Mouse (Mus musculus) R1 (cell line): ENCODE measurements around the gene Slc5a1.

Experiments used
- DNase-seq: peaks from one replicate; pipeline ENCODE4 v3.0.0-alpha.2; 2018; ENCODE audit warnings: low read depth, low spot score

The Slc5a1 gene

GRCm38 (mm10) chr5:33104025-33104481 lies at the start of gene Slc5a1:
Gene Slc5a1 (plus strand): TSS chr5:33104219.
- peak; percentile 25 for DNase-seq

GRCm38 (mm10) chr5:33056126-33056765 lies 47.8 kb upstream of the Slc5a1 start:
- no peak for DNase-seq

GRCm38 (mm10) chr5:33070071-33070470 lies 33.9 kb upstream of the Slc5a1 start:
- no peak for DNase-seq

- DNase-seq: no peak
Measured at GRCm38 (mm10) chr5:33076490-33077191, 27.4 kb upstream of the Slc5a1 start.

GRCm38 (mm10) chr5:33082896-33083295 lies 21.1 kb upstream of the Slc5a1 start:
- DNase-seq: no peak

GRCm38 (mm10) chr5:33084599-33084998 lies 19.4 kb upstream of the Slc5a1 start:
- DNase-seq: no peak

GRCm38 (mm10) chr5:33091342-33091741 lies 12.7 kb upstream of the Slc5a1 start:
- no peak for DNase-seq

GRCm38 (mm10) chr5:33095315-33095714 lies 8.7 kb upstream of the Slc5a1 start:
- DNase-seq: no peak

- DNase-seq: peak; percentile 87
Measured at GRCm38 (mm10) chr5:33102369-33103055, 1.5 kb upstream of the Slc5a1 start.

- DNase-seq: no peak
Measured at GRCm38 (mm10) chr5:33104876-33105275, 857 bp downstream of the Slc5a1 start.

GRCm38 (mm10) chr5:33105660-33106059 lies 1.6 kb downstream of the Slc5a1 start:
- no peak for DNase-seq

- peak; percentile 58 for DNase-seq
Measured at GRCm38 (mm10) chr5:33107056-33107455, 3.0 kb downstream of the Slc5a1 start.

GRCm38 (mm10) chr5:33107778-33108405 lies 3.9 kb downstream of the Slc5a1 start:
- DNase-seq: peak; percentile 88

GRCm38 (mm10) chr5:33121871-33122315 lies 17.9 kb downstream of the Slc5a1 start:
- peak; percentile 27 for DNase-seq

- DNase-seq: no peak
Measured at GRCm38 (mm10) chr5:33123658-33124057, 19.6 kb downstream of the Slc5a1 start.

GRCm38 (mm10) chr5:33125318-33125717 lies 21.3 kb downstream of the Slc5a1 start:
- DNase-seq: no peak

- no peak for DNase-seq
Measured at GRCm38 (mm10) chr5:33134132-33134531, 30.1 kb downstream of the Slc5a1 start.

- DNase-seq: no peak
Measured at GRCm38 (mm10) chr5:33135611-33136010, 31.6 kb downstream of the Slc5a1 start.

- DNase-seq: peak; percentile 61
Measured at GRCm38 (mm10) chr5:33142790-33143455, 38.9 kb downstream of the Slc5a1 start.

- DNase-seq: peak; percentile 76
Measured at GRCm38 (mm10) chr5:33144025-33144424, 40.0 kb downstream of the Slc5a1 start.

- DNase-seq: no peak
Measured at GRCm38 (mm10) chr5:33146837-33147236, 42.8 kb downstream of the Slc5a1 start.
